Mouse (Mus musculus) adrenal gland, adult 18-20 months (tissue): Measurements from ENCODE around the gene Fgf3. TPM values are rescaled to one million over a fixed set of nuclear protein-coding genes. Genes with fewer than 3 reads are reported as not detected.
"Not testable (repeated sequence)": the region's sequence is repeated elsewhere in the genome, so short reads cannot be mapped to it uniquely, and the experiment has no call there.

Source experiments
- DNase-seq, 2 experiments: peaks; one replicate each; pipeline ENCODE4 v3.0.0; 2021 to 2022; ENCODE audit warnings: low spot score in 2 of 2
- total RNA-seq, 2 experiments: library from RNA; stranded (reverse); gene quantifications; 1 replicate in 1 of 2; 2 replicates in 1 of 2; pipeline ENCODE4 v1.2.3; 2021

The Fgf3 gene
- total RNA-seq, 2 experiments from 2014 or later, result 0.50 to 0.80 TPM

- DNase-seq, result no peak
These were observed 19.3 kb downstream of the Fgf3 start for GRCm38 (mm10) chr7:144857158-144857557.

GRCm38 (mm10) chr7:144857826-144858342, 20.0 kb downstream of the Fgf3 start:
- DNase-seq, result no peak

- DNase-seq, result no peak
These were observed 20.8 kb downstream of the Fgf3 start for GRCm38 (mm10) chr7:144858702-144859101.

GRCm38 (mm10) chr7:144861056-144861768, 23.3 kb downstream of the Fgf3 start:
- no peak for DNase-seq

GRCm38 (mm10) chr7:144861769-144862070, 23.8 kb downstream of the Fgf3 start:
- DNase-seq, result no peak

GRCm38 (mm10) chr7:144862126-144862525, 24.2 kb downstream of the Fgf3 start:
- no peak for DNase-seq

GRCm38 (mm10) chr7:144862712-144863111, 24.8 kb downstream of the Fgf3 start:
- DNase-seq, result no peak

GRCm38 (mm10) chr7:144863196-144863595, 25.3 kb downstream of the Fgf3 start:
- DNase-seq, result no peak

GRCm38 (mm10) chr7:144864160-144864670, 26.3 kb downstream of the Fgf3 start:
- DNase-seq, result no peak

- no peak for DNase-seq
These were observed 29.3 kb downstream of the Fgf3 start for GRCm38 (mm10) chr7:144867161-144867560.

GRCm38 (mm10) chr7:144867602-144868001, 29.7 kb downstream of the Fgf3 start:
- no peak for DNase-seq

- no peak for DNase-seq
These were observed 34.5 kb downstream of the Fgf3 start for GRCm38 (mm10) chr7:144872420-144872819.

- no peak for DNase-seq
These were observed 35.3 kb downstream of the Fgf3 start for GRCm38 (mm10) chr7:144873160-144873559.

GRCm38 (mm10) chr7:144874226-144874625, 36.3 kb downstream of the Fgf3 start:
- DNase-seq, result no peak

GRCm38 (mm10) chr7:144878401-144878800, 40.5 kb downstream of the Fgf3 start:
- DNase-seq, result no peak

GRCm38 (mm10) chr7:144883106-144883505, 45.2 kb downstream of the Fgf3 start:
- no peak for DNase-seq

GRCm38 (mm10) chr7:144887672-144888071, 49.8 kb downstream of the Fgf3 start:
- no peak for DNase-seq

GRCm38 (mm10) chr7:144888564-144889299, 50.8 kb downstream of the Fgf3 start:
- peak in 1 of 2 experiments; percentile 41 for DNase-seq

GRCm38 (mm10) chr7:144890661-144891060, 52.8 kb downstream of the Fgf3 start:
- not testable (repeated sequence) for DNase-seq

- no peak for DNase-seq
These were observed 54.0 kb downstream of the Fgf3 start for GRCm38 (mm10) chr7:144891863-144892262.

GRCm38 (mm10) chr7:144892322-144892721, 54.4 kb downstream of the Fgf3 start:
- no peak for DNase-seq
